Mouse (Mus musculus) heart, postnatal 10 days (tissue): ENCODE measurements around the gene Lfng. TPM values are rescaled to one million over a fixed set of nuclear protein-coding genes. Genes with fewer than 3 reads are reported as not detected.
A peak's percentile ranks its signal among the peaks of the same experiment; 100 is the strongest.

Experiments
- DNase-seq, 2 experiments: peaks; one replicate each; pipeline ENCODE4 v3.0.0; 2021
- intact Hi-C: fragments of 180-260 bp; cut with DNase I; formaldehyde crosslinking; loops from one replicate; pipeline ENCODE4 v1.15.1; 2025
- total RNA-seq, 2 experiments: library from RNA; stranded (reverse); gene quantifications; 2 replicates each; pipeline ENCODE4 v1.2.3; 2021

Gene Lfng
- total RNA-seq, 2 experiments from 2014 or later = 14.1 to 15.7 TPM

GRCm38 (mm10) chr5:140637989-140638388 lies 30.9 kb downstream of the Lfng start:
- intact Hi-C loops = no loop called here
- no peak for DNase-seq

- intact Hi-C loops = no loop called here
- DNase-seq = no peak
Observed at GRCm38 (mm10) chr5:140638484-140638883, 31.4 kb downstream of the Lfng start.

GRCm38 (mm10) chr5:140639312-140639711 lies 32.2 kb downstream of the Lfng start:
- DNase-seq = no peak
- intact Hi-C loops = no loop called here

- intact Hi-C loops = no loop called here
- peak; percentile 79 to 80 for DNase-seq
Observed at GRCm38 (mm10) chr5:140639871-140640270, 32.8 kb downstream of the Lfng start.

GRCm38 (mm10) chr5:140640812-140641211 lies 33.7 kb downstream of the Lfng start:
- DNase-seq = no peak
- intact Hi-C loops = no loop called here

GRCm38 (mm10) chr5:140641254-140641928 lies 34.3 kb downstream of the Lfng start:
- intact Hi-C loops = no loop called here
- peak; percentile 62 to 64 for DNase-seq

GRCm38 (mm10) chr5:140642076-140642475 lies 35.0 kb downstream of the Lfng start:
- DNase-seq = peak in 1 of 2 experiments; percentile 48
- intact Hi-C loops = no loop called here

GRCm38 (mm10) chr5:140644263-140644662 lies 37.1 kb downstream of the Lfng start:
- intact Hi-C loops = no loop called here
- no peak for DNase-seq

- peak; percentile 64 to 72 for DNase-seq
- intact Hi-C loops = no loop called here
Observed at GRCm38 (mm10) chr5:140644702-140645201, 37.6 kb downstream of the Lfng start.

- no peak for DNase-seq
- intact Hi-C loops = no loop called here
Observed at GRCm38 (mm10) chr5:140645454-140645853, 38.3 kb downstream of the Lfng start.

GRCm38 (mm10) chr5:140646171-140646570 lies 39.1 kb downstream of the Lfng start:
- intact Hi-C loops = no loop called here
- DNase-seq = no peak

- intact Hi-C loops = no loop called here
Observed at GRCm38 (mm10) chr5:140647031-140647760, 40.1 kb downstream of the Lfng start.

GRCm38 (mm10) chr5:140647821-140648518 lies 40.9 kb downstream of the Lfng start:
- DNase-seq = peak; percentile 56 to 70
- intact Hi-C loops = no loop called here

More at GRCm38 (mm10) chr5:140647031-140647760, 40.1 kb downstream of the Lfng start:
- no peak for DNase-seq

- intact Hi-C loops = no loop called here
Observed at GRCm38 (mm10) chr5:140648519-140649100, 41.5 kb downstream of the Lfng start, which contains the start of gene Ttyh3. Gene Ttyh3, minus strand, starts transcription at chr5:140649031.

GRCm38 (mm10) chr5:140649101-140649667 lies 42.1 kb downstream of the Lfng start:
- intact Hi-C loops = no loop called here
- peak; percentile 99 for DNase-seq

More at GRCm38 (mm10) chr5:140648519-140649100, 41.5 kb downstream of the Lfng start, which contains the start of gene Ttyh3:
- DNase-seq = no peak

- intact Hi-C loops = no loop called here
Observed at GRCm38 (mm10) chr5:140649881-140650414, 42.8 kb downstream of the Lfng start.

GRCm38 (mm10) chr5:140651231-140651630 lies 44.1 kb downstream of the Lfng start:
- no peak for DNase-seq
- intact Hi-C loops = no loop called here

More at GRCm38 (mm10) chr5:140649881-140650414, 42.8 kb downstream of the Lfng start:
- no peak for DNase-seq

GRCm38 (mm10) chr5:140652587-140652986 lies 45.5 kb downstream of the Lfng start:
- intact Hi-C loops = no loop called here
- DNase-seq = peak; percentile 74 to 75

GRCm38 (mm10) chr5:140654096-140654845 lies 47.2 kb downstream of the Lfng start:
- DNase-seq = no peak
- intact Hi-C loops = no loop called here
